Mouse (Mus musculus) embryonic fibroblast, embryonic 13.5 days (primary cell): Measurements from ENCODE around the gene Med31. TPM values are rescaled to one million over a fixed set of nuclear protein-coding genes. Genes with fewer than 3 reads are reported as not detected.

Experiments
- H3K27ac ChIP-seq: 2 replicates; pipeline ENCODE4 v1.5.1; 2012; ENCODE audit warnings: low read length, control low read depth, inconsistent platforms; ENCODE audit not compliant: insufficient read depth
- H3K4me1 ChIP-seq: 2 replicates; pipeline ENCODE4 v1.6.1; 2011; ENCODE audit warnings: low read length; ENCODE audit not compliant: control insufficient read depth, insufficient read depth
- H3K4me3 ChIP-seq: 2 replicates; pipeline ENCODE4 v1.5.1; 2011; ENCODE audit warnings: mild to moderate bottlenecking, control low read depth, low read length; ENCODE audit not compliant: insufficient read depth
- CTCF ChIP-seq: IDR thresholded peaks from 2 replicates; pipeline ENCODE4 v1.5.1; 2011; ENCODE audit warnings: mild to moderate bottlenecking, control low read depth, low read length, moderate library complexity, borderline replicate concordance; ENCODE audit not compliant: insufficient read depth
- POLR2A ChIP-seq: IDR thresholded peaks from 2 replicates; pipeline ENCODE4 v1.6.1; 2011; ENCODE audit warnings: low read depth, mild to moderate bottlenecking, control low read depth, low read length, moderate library complexity
- polyA plus RNA-seq: library from polyadenylated mRNA; stranded (reverse); fragments of >200 nt; gene quantifications from 2 replicates; pipeline ENCODE4 v1.2.4, GENCODE M21; 2011; ENCODE audit warnings: low read depth; ENCODE audit not compliant: missing spikeins, insufficient read length

The Med31 gene
- polyA plus RNA-seq, 1 experiment = 13.5 TPM

DNA sequence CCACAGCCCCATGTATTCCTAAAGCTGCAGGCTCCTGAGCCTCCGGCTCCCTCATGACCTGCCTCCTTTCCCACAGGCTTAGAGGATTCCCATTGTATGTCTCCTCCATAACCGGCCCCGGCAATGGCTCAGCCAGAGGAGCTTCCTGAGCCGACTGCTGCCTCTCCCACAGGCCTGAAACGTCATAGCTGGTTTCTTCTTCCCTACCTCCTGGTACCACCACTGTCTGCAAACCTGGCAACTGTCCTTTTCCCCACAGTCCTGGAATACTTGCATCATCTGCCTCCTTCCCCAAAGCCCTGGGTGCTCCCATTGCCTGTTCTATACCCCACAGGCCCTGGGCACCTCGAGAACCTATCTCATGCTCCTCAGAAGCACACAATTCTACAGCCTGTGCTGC, 10.1 kb downstream of the Med31 start:
- TF ChIP-seq POLR2A (no peak), CTCF (no peak)
- H3K4me3 ChIP-seq = no peak overlapping the region
- H3K27ac ChIP-seq = no peak overlapping the region
- no peaks in the 10 kb centered on the region for H3K4me1 ChIP-seq

DNA sequence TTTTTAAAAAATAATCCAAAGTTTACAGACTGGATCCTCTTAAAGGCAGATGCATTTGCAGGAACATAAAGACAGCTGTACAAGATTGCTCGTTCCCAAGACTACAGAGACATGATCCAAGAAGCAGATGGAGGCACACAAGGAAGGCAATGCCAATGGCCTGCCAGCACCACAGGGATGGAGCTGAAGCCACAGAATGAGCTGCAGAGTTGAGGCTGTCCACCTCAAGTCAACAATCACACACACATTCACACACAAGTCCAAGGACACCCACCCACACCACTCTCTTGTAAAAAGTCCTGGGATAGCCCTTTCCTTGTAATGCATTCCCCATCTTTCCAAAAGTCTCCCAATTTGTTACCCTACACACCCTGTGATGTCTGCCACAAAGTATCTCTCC, 12.0 kb downstream of the Med31 start:
- Histone ChIP-seq H3K4me3 (no peak overlapping the region), H3K4me1 (no peaks in the 10 kb centered on the region), H3K27ac (no peak overlapping the region)
- no peak for TF ChIP-seq POLR2A
- no peak for TF ChIP-seq CTCF

DNA sequence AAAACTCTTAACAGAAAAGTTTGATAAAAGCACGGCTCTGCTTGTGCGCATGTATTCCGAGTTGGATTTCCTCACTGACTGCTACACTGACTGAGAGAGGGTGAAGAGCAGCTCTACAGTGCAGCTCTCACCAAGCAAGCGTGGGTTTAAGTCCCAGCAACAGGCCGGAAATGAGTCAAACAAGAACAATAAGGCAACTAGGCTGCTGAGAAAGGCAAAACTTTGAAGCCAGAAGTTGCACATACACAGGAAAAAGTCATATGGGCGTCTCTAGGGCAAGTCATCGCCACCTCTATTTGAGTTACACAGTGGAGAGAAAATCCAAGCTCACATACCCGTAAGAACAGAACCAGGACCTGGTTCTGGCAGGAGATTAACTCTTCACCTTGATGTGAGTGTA, 18.9 kb downstream of the Med31 start:
- no peak overlapping the region for H3K4me3 ChIP-seq
- TF ChIP-seq CTCF (no peak), POLR2A (no peak)
- H3K4me1 ChIP-seq = no peaks in the 10 kb centered on the region
- no peak overlapping the region; the same call in 1 of the 2 replicates for H3K27ac ChIP-seq

DNA sequence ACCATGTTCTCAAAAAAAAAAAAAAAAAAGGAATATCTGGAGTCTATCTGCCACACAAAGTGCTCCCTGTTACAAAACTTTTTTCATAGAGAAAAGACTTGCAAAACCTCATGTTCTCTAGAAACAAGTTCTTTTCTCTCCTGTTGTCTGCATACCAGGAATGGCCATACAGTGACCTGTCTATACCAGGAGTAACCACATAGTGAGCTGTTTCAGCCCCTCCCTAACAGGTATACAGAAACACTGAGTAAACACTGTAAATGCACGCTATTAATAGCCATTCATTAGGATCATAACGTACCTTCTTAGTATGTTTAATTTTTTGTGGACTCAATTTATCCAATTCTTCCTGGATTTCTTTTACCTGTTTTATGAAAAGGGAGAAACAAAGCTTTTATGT, 21.1 kb downstream of the Med31 start:
- Histone ChIP-seq H3K4me3 (no peak overlapping the region), H3K4me1 (no peaks in the 10 kb centered on the region), H3K27ac (no peak overlapping the region)
- TF ChIP-seq CTCF (no peak), POLR2A (no peak)

DNA sequence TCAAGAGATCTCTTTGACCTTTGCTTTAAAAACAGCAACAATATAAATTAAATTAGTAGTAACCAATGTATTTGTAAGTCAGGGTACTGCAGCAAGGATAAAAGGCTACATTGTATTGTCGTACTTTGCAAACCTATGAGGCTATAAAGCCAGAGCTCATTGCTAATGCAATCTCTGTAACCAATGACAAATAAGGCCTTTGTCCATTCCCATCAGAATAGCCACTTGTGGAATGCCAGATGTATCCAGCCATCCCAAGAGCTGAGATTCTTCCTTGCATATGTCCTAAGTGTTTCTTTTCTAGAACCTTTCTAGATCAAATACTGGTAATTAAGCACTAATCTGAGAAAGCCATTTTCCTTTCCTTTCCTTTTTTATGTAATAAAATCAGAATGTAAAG, 24.5 kb downstream of the Med31 start:
- no peaks in the 10 kb centered on the region for H3K4me1 ChIP-seq
- no peak overlapping the region for H3K4me3 ChIP-seq
- no peak overlapping the region for H3K27ac ChIP-seq
- TF ChIP-seq CTCF (no peak), POLR2A (no peak)

DNA sequence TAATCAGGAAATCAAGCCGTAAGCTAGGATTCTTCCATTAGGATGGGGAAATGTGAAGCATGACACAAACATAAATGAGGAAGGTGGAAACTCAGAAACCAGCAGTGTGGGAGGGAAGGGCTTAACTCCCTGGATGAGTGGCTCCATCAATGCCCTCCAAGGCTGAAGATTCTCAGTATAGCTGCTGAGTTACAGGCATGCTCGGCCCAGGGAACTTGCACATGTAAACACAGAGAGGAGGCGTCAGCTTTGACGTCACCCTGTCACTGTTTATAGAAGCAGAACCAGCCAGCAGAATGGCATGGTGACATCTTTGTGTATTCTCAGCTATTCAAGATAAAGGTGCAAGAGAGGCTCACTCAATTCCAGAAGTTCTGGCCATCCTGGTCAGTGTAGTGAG, 31.1 kb downstream of the Med31 start:
- no peak overlapping the region for H3K27ac ChIP-seq
- no peak overlapping the region for H3K4me3 ChIP-seq
- no peaks in the 10 kb centered on the region for H3K4me1 ChIP-seq
- TF ChIP-seq CTCF (no peak), POLR2A (no peak)

DNA sequence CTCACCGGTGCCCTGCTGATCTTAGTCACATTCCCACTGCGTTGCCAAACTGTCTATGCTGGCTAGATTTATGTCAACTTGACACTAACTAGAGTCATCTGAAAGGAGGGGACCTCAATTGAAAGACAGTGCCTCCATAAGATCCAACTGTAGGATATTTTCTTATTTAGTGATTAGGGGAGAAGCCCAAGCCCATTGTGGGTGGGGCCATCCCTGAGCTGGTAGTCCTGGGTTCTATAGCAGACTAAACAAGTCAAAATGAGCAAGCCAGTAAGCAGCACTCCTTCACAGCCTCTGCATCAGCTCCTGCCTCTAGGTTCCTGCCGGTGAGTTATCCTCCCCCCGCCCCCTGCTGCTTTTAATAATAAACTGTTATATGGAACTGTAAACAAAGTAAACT, 34.3 kb downstream of the Med31 start:
- Histone ChIP-seq H3K4me1 (no peaks in the 10 kb centered on the region; the same call in 1 of the 2 replicates), H3K27ac (no peak overlapping the region)
- TF ChIP-seq CTCF = no peak
- TF ChIP-seq POLR2A = no peak

DNA sequence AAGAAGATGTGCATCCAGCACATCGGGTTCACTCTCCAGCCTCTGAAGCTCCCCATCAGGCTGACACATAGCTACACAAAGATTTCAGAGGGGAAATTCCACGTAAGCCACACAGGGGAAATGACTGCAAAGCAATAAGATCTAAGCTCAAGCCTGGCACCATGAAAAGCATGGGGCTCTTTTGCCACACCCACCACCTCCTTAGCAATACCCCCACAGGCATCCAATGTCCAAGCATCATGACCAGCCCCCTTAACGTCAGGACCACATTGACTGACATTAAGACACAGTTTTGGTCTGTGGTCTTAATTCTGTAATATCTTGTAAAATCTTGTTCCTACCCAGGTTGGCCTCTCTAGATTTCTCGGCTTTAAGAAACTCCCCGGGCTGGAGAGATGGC, 34.8 kb downstream of the Med31 start:
- Histone ChIP-seq H3K27ac (no peak overlapping the region), H3K4me3 (no peak overlapping the region), H3K4me1 (no peaks in the 10 kb centered on the region; the same call in 1 of the 2 replicates)
- TF ChIP-seq POLR2A (no peak), CTCF (no peak)

More for the DNA sequence above, 34.3 kb downstream of the Med31 start:
- H3K4me3 ChIP-seq = no peak overlapping the region

DNA sequence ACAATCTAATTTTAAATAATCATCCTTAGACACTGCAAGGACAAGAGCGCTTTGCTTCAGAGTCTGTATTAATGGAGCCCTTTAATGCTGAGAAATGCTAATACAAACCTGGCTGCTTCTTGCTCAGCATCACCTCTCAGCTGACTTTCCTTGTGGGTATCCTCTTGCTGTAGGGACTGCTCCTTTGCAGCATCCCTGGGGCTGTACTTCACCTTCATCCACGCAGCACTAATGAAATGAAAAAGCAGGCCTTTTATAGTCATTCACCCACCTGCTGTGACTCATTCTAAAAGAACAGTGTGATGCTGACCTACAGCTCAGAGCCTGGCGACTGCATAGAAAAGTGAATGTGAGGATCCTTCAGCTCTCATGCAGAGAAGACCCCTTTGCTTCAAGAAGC, 38.8 kb downstream of the Med31 start:
- TF ChIP-seq POLR2A (no peak), CTCF (no peak)
- Histone ChIP-seq H3K27ac (no peak overlapping the region), H3K4me3 (no peak overlapping the region), H3K4me1 (no peaks in the 10 kb centered on the region; the same call in 1 of the 2 replicates)

DNA sequence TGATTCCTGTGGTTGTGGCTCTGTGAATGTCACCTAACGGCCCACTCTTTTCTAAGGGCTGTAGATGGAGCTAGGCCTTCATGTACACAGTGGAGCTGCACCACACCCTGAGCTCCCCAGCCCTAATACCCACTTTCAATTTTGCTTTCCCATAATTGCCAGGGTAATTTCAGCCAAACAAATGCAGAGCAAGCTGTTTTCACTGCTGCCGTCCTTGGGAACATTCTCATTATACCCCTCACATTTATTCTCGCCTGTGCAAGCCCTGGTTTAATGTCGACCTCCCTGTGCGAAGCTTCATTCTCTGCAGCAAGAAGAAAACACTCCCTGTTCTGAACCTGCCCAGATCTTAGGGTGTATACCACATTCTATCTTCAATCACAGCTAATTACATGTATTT, 39.4 kb downstream of the Med31 start:
- Histone ChIP-seq H3K4me3 (no peak overlapping the region), H3K27ac (no peak overlapping the region), H3K4me1 (no peaks in the 10 kb centered on the region; the same call in 1 of the 2 replicates)
- TF ChIP-seq CTCF = no peak
- TF ChIP-seq POLR2A = no peak

DNA sequence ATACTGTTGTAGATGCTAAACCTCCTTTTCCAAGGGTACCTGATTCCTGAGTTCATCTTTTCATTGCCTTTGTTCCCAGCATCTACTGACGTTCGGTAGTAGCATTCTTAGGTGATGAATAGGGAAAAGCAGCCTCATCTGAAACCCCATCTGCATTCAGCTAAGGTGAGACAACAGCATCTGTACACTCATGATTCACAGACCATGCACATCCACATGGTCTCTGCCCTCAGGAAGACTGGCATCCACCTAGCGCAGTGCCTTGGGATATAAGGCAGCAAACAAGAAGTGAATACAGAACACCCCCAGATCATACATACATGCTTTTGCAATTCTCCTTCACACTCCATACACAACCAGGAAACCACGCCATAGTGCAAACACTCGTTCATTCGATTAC, 40.7 kb downstream of the Med31 start:
- Histone ChIP-seq H3K4me3 (no peak overlapping the region), H3K27ac (no peak overlapping the region), H3K4me1 (no peaks in the 10 kb centered on the region; the same call in 1 of the 2 replicates)
- no peak for TF ChIP-seq POLR2A
- no peak for TF ChIP-seq CTCF
